Mouse (Mus musculus) embryonic facial prominence, embryonic 11.5 days (tissue): ENCODE results near the gene 4930502E18Rik. TPM values are rescaled to one million over a fixed set of nuclear protein-coding genes. Genes with fewer than 3 reads are reported as not detected.
"Not testable (repeated sequence)": the region's sequence is repeated elsewhere in the genome, so short reads cannot be mapped to it uniquely, and the experiment has no call there.

Source experiments
- ATAC-seq: fragments of 200-750 bp; cut with Nextera tagmentation; replicated peaks from 2 replicates; pipeline ENCODE4 v1.8.0; 2017; ENCODE audit warnings: low read depth; ENCODE audit not compliant: insufficient number of reproducible peaks, low FRiP score, low TSS enrichment
- DNase-seq: peaks from one replicate; pipeline ENCODE4 v3.0.0-alpha.2; 2015; ENCODE audit warnings: low spot score
- H3K27ac ChIP-seq: fragments of 300-500 bp; sonication (generic); replicated peaks from 2 replicates; pipeline ENCODE4 v1.5.1; 2014; ENCODE audit warnings: mild to moderate bottlenecking, low read depth, low read length, control low read depth
- H3K27me3 ChIP-seq: fragments of 300-500 bp; sonication (generic); 2 replicates; pipeline ENCODE4 v1.6.1; 2014; ENCODE audit warnings: mild to moderate bottlenecking, low read length, moderate library complexity, mixed read lengths; ENCODE audit not compliant: control insufficient read depth, insufficient read depth
- H3K36me3 ChIP-seq: fragments of 300-500 bp; sonication (generic); replicated peaks from 2 replicates; pipeline ENCODE4 v1.6.1; 2014; ENCODE audit warnings: low read depth, mild to moderate bottlenecking, low read length, moderate library complexity, mixed read lengths; ENCODE audit not compliant: control insufficient read depth, insufficient read depth
- H3K4me1 ChIP-seq: fragments of 300-500 bp; sonication (generic); 2 replicates; pipeline ENCODE4 v1.6.1; 2014; ENCODE audit warnings: low read length, mixed read lengths; ENCODE audit not compliant: control insufficient read depth, insufficient read depth
- H3K4me2 ChIP-seq: fragments of 300-500 bp; sonication (generic); 2 replicates; pipeline ENCODE4 v1.6.1; 2014; ENCODE audit warnings: low read depth, mild to moderate bottlenecking, control low read depth, low read length, moderate library complexity
- H3K4me3 ChIP-seq: fragments of 300-500 bp; sonication (generic); 2 replicates; pipeline ENCODE4 v1.5.1; 2014; ENCODE audit warnings: low read depth, low read length, control low read depth
- H3K9ac ChIP-seq: fragments of 300-500 bp; sonication (generic); replicated peaks from 2 replicates; pipeline ENCODE4 v1.6.1; 2014; ENCODE audit warnings: mild to moderate bottlenecking, control low read depth, low read length
- H3K9me3 ChIP-seq: fragments of 300-500 bp; sonication (generic); replicated peaks from 2 replicates; pipeline ENCODE4 v1.6.1; 2016; ENCODE audit warnings: mild to moderate bottlenecking, low read length, inconsistent platforms, mixed read lengths; ENCODE audit not compliant: control insufficient read depth
- WGBS: fragments of 180-500 bp; shearing (Covaris S2); extraction: QIAGEN DNeasy Blood & Tissue Kit; methylation state at CpG from one replicate; pipeline ENCODE4 v1.1.7; 2014; 5-methylcytosine and 5-hydroxymethylcytosine counted together
- polyA plus RNA-seq: library from polyadenylated mRNA; unstranded; fragments of >200 nt; fragmentation: Nextera tagmentation; extraction: Ambion mirVana; gene quantifications from 2 replicates; pipeline ENCODE4 v1.2.1, GENCODE M21; 2014

Gene 4930502E18Rik
- polyA plus RNA-seq: 0.24 and 0.43 TPM in 2 replicates

- DNase-seq (no peak), ATAC-seq (no peak)
- no peaks in the 10 kb centered on the region for H3K36me3 ChIP-seq
- H3K4me3 ChIP-seq: no peak within 1 kb of the TSS
- no peak within 1 kb of the TSS for H3K27ac ChIP-seq
- no peaks in the 10 kb centered on the region for H3K4me1 ChIP-seq
- H3K9me3 ChIP-seq: no peaks in the 10 kb centered on the region
- no peak within 1 kb of the TSS for H3K4me2 ChIP-seq
- 82% methylated on average over 11 of the region's 11 CpGs for WGBS
- H3K9ac ChIP-seq: no peak within 1 kb of the TSS
- no peaks in the 10 kb centered on the region for H3K27me3 ChIP-seq
Observed at GRCm38 (mm10) chrX:53724596-53724995, at the start of gene 4930502E18Rik. Gene 4930502E18Rik, plus strand, starts transcription at chrX:53724826.

GRCm38 (mm10) chrX:53676943-53677342, 47.7 kb upstream of the 4930502E18Rik start:
- not testable (repeated sequence) for H3K36me3 ChIP-seq, H3K27me3 ChIP-seq, H3K4me3 ChIP-seq, ATAC-seq, H3K9ac ChIP-seq, H3K4me1 ChIP-seq, H3K27ac ChIP-seq, DNase-seq, H3K9me3 ChIP-seq, H3K4me2 ChIP-seq
- 21% methylated on average over 2 of the region's 2 CpGs for WGBS

GRCm38 (mm10) chrX:53682650-53683049, 42.0 kb upstream of the 4930502E18Rik start:
- not testable (repeated sequence) for H3K36me3 ChIP-seq, H3K4me2 ChIP-seq, H3K27me3 ChIP-seq, H3K4me3 ChIP-seq, DNase-seq, H3K9me3 ChIP-seq, ATAC-seq, H3K9ac ChIP-seq, H3K27ac ChIP-seq, H3K4me1 ChIP-seq
- 29% methylated on average over 2 of the region's 3 CpGs for WGBS

GRCm38 (mm10) chrX:53684676-53685075, 40.0 kb upstream of the 4930502E18Rik start:
- not testable (repeated sequence) for H3K9ac ChIP-seq, H3K4me3 ChIP-seq, ATAC-seq, DNase-seq, H3K27me3 ChIP-seq, H3K9me3 ChIP-seq, H3K27ac ChIP-seq, H3K36me3 ChIP-seq, H3K4me1 ChIP-seq, H3K4me2 ChIP-seq
- WGBS: 71% methylated on average over 2 of the region's 4 CpGs

GRCm38 (mm10) chrX:53692065-53692464, 32.6 kb upstream of the 4930502E18Rik start:
- no peak overlapping the region for H3K27ac ChIP-seq
- H3K27me3 ChIP-seq: no peaks in the 10 kb centered on the region
- no peak overlapping the region for H3K4me2 ChIP-seq
- H3K4me1 ChIP-seq: no peaks in the 10 kb centered on the region
- H3K9me3 ChIP-seq: no peaks in the 10 kb centered on the region
- H3K9ac ChIP-seq: no peak overlapping the region
- DNase-seq (no peak), ATAC-seq (no peak)
- H3K36me3 ChIP-seq: no peaks in the 10 kb centered on the region
- H3K4me3 ChIP-seq: no peak overlapping the region
- WGBS: 73% methylated on average over 2 of the region's 2 CpGs

GRCm38 (mm10) chrX:53693141-53693540, 31.5 kb upstream of the 4930502E18Rik start:
- no peaks in the 10 kb centered on the region for H3K4me1 ChIP-seq
- H3K9ac ChIP-seq: no peak overlapping the region
- H3K9me3 ChIP-seq: no peaks in the 10 kb centered on the region
- H3K27me3 ChIP-seq: no peaks in the 10 kb centered on the region
- ATAC-seq: no peak
- 83% methylated on average over 2 of the region's 2 CpGs for WGBS
- H3K4me3 ChIP-seq: no peak overlapping the region
- H3K27ac ChIP-seq: no peak overlapping the region
- no peak overlapping the region for H3K4me2 ChIP-seq
- no peak for DNase-seq
- no peaks in the 10 kb centered on the region for H3K36me3 ChIP-seq

- no peak overlapping the region for H3K9ac ChIP-seq
- DNase-seq (no peak), ATAC-seq (no peak)
- H3K4me1 ChIP-seq: no peaks in the 10 kb centered on the region
- no peaks in the 10 kb centered on the region for H3K9me3 ChIP-seq
- no peak overlapping the region for H3K4me2 ChIP-seq
- no peak overlapping the region for H3K27ac ChIP-seq
- WGBS: 76% methylated on average over 9 of the region's 9 CpGs
- H3K27me3 ChIP-seq: no peaks in the 10 kb centered on the region
- no peaks in the 10 kb centered on the region for H3K36me3 ChIP-seq
- H3K4me3 ChIP-seq: no peak overlapping the region
Observed at GRCm38 (mm10) chrX:53694008-53694777, 30.4 kb upstream of the 4930502E18Rik start.

- no peaks in the 10 kb centered on the region for H3K4me1 ChIP-seq
- no peak overlapping the region for H3K4me3 ChIP-seq
- no peak overlapping the region for H3K4me2 ChIP-seq
- H3K27me3 ChIP-seq: no peaks in the 10 kb centered on the region
- H3K9ac ChIP-seq: no peak overlapping the region
- DNase-seq: no peak
- no peak overlapping the region for H3K27ac ChIP-seq
- no peaks in the 10 kb centered on the region for H3K36me3 ChIP-seq
- 76% methylated on average over 2 of the region's 2 CpGs for WGBS
- ATAC-seq: no peak
- H3K9me3 ChIP-seq: no peaks in the 10 kb centered on the region
Observed at GRCm38 (mm10) chrX:53699225-53699624, 25.4 kb upstream of the 4930502E18Rik start.
